ENCODE assay signal across 9 mouse cellular contexts in genomic region chr1:75704832-75705650, GRCm38 (mm10).
A peak's percentile ranks its signal among the peaks of the same experiment; 100 is the strongest.
DNase-seq lines count a peak whose midpoint lies in the region; TF ChIP-seq lines count a peak whose summit lies in the region.
"Had no signal": no experiment of that assay in that cellular context is flagged by ENCODE, and none has a peak within 500 bp of the region (broad histone marks: within the 10 kb centered on the region; RNA-seq: fewer than 3 reads in every experiment).

No protein-coding gene starts in this region.

- no peak for TF ChIP-seq CTCF in left cerebral cortex, adult 2 months (IDR thresholded peaks at IDR 0.05)
- TF ChIP-seq CTCF in layer of hippocampus, adult 2 months (conservative IDR thresholded peaks at IDR 0.05): no peak

- intact Hi-C loops in left cerebral cortex, adult 2 months (cut with DNase I): no loop called here
- intact Hi-C loops in left cerebral cortex, postnatal 4 days (cut with DNase I): no loop called here

- H3K27ac ChIP-seq in left cerebral cortex, adult 2 months: 0 out of 2 replicates have a peak overlapping the region, but pooled peaks have one; percentile 5
- H3K27ac ChIP-seq in layer of hippocampus, adult 2 months: peak overlapping the region; percentile 77
- H3K27ac ChIP-seq: liver, embryonic 15.5 days had no signal

- H3K4me3 ChIP-seq in left cerebral cortex, adult 2 months: peak overlapping the region; percentile 31
- peak overlapping the region; percentile 45 for H3K4me3 ChIP-seq in layer of hippocampus, adult 2 months
- H3K4me3 ChIP-seq: liver, embryonic 15.5 days had no signal

- DNase-seq in left cerebral cortex, adult 2 months (ENCODE audit: extremely low spot score in 1 of 2, low spot score in 2 of 2): peak in 1 of 2 experiments; percentile 42
- no peak for DNase-seq in left cerebral cortex, postnatal 4 days
- DNase-seq in fibroblast of lung, adult 2 months (ENCODE audit: low read depth): peak; percentile 49
- DNase-seq in layer of hippocampus, adult 2 months (ENCODE audit: low spot score in 2 of 2): peak; percentile 36 to 42
- DNase-seq in neural tube, embryonic 10.5 days (ENCODE audit: extremely low spot score, low spot score): peak; percentile 20
- DNase-seq in cerebellum, adult 18-20 months: no peak
- DNase-seq in urinary bladder, postnatal 36 days (ENCODE audit: low spot score in 2 of 2): no peak
- DNase-seq in adrenal gland, adult (ENCODE audit: inconsistent age in 2 of 2, low spot score in 1 of 2): no peak

Comparison
In these comparisons a context has a peak if more than half of its experiments do, and no peak if none do; other contexts are left out.
1. DNase-seq: peak in fibroblast of lung, adult 2 months (single experiment), layer of hippocampus, adult 2 months (2 of 2) and neural tube, embryonic 10.5 days (single experiment); none in left cerebral cortex, postnatal 4 days (single experiment), cerebellum, adult 18-20 months (0 of 2), urinary bladder, postnatal 36 days (0 of 2) and adrenal gland, adult (0 of 2).